Mouse (Mus musculus) granulocyte monocyte progenitor cell, adult 5-6 weeks (primary cell): ENCODE measurements around the gene Sbf2. TPM values are rescaled to one million over a fixed set of nuclear protein-coding genes. Genes with fewer than 3 reads are reported as not detected.
A peak's percentile ranks its signal among the peaks of the same experiment; 100 is the strongest.
"Not testable (repeated sequence)": the region's sequence is repeated elsewhere in the genome, so short reads cannot be mapped to it uniquely, and the experiment has no call there.

ENCODE experiments used
- ATAC-seq: replicated peaks from 2 replicates; pipeline ENCODE4 v1.8.0; 2016; ENCODE audit warnings: mild to moderate bottlenecking, moderate TSS enrichment, inconsistent platforms; ENCODE audit not compliant: poor library complexity, severe bottlenecking
- total RNA-seq, 2 experiments: library from RNA; stranded (forward) in 1 of 2; stranded (reverse) in 1 of 2; fragments of 200-712, 200-1000 nt in 1 of 2; fragments of >200 nt in 1 of 2; fragmentation: Nextera tagmentation in 1 of 2; gene quantifications; 2 replicates each; pipeline ENCODE4 v1.2.3; 2014 to 2017

Sbf2 gene
- total RNA-seq, 2 experiments from 2014 or later: 0.26 TPM; not detected in 1

DNA sequence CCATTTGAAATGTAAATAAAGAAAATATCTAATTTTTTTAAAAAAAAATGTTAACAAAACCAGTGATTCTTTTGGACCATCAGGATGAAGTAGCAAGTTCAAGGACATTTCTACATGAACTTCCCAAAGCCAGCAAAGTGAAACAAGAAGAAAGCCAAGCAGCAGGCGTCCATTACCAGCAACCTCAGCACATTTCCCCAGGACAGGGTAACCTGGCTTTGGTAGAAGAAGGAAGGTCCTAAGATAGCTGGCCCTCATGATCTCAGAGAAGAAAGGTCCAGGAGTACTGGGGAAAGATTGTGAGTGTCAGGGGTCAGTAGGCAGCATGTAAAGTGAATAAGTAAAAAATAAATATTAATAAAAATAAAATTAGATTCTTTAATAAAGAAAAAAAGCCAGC, 27.0 kb downstream of the Sbf2 start:
- no peak for ATAC-seq

DNA sequence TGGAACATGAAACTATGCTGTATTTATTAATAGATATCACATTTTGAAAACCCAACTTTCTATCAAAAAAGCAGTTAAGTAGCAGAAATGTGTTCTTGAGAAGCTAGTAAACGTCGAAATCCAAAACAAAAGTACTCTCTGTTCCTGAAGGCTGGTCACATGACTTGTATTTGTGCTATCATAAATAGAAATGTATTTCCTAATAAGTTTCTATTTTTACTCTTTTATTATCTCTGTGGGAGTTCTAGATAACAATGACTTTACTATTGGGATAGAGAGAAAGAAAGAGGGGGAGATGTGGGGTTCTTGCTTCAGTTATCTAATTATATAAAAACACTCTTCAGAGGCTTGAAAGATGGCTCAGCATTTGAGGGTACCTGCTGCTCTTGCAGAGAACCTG, 29.5 kb downstream of the Sbf2 start:
- ATAC-seq: no peak

DNA sequence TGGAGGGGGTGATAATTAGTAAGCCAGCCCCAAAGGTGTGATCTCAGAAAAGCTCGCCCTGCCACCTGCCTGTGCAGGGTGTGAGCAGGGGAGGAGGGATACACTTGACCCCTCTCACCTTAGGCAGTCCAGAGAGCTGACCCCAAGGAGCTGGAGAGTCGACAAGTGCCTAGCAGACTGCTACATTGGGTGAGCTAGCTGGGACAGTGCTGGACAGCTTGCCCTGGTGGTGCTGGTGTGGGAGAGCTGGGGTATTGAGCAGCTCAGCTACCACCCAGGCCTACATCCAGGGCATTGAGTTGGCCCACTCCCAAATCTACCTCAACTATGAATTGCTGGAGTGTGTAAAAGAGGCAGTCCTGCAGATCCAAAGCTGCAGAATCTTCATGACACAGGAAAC, 30.6 kb downstream of the Sbf2 start:
- ATAC-seq: no peak

DNA sequence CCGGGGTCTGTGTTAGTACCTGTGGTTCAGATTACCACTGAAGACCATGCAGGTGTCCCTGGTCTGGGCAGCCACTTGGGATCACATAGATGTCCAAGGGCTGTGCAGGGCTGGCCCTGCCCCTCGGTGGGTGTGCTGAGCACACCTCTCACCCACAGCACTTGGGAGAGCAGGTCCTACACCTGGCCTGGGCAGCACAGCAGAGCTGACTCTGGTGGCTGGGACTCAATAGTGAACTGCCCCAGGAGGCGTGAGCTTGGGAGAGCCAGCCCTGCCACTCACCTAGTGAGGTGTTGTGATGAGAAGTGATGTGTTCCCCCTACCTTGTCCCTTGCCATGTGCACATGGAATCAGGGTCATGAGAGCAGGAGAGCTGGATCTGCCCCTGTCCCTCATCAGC, 31.0 kb downstream of the Sbf2 start:
- no peak for ATAC-seq

DNA sequence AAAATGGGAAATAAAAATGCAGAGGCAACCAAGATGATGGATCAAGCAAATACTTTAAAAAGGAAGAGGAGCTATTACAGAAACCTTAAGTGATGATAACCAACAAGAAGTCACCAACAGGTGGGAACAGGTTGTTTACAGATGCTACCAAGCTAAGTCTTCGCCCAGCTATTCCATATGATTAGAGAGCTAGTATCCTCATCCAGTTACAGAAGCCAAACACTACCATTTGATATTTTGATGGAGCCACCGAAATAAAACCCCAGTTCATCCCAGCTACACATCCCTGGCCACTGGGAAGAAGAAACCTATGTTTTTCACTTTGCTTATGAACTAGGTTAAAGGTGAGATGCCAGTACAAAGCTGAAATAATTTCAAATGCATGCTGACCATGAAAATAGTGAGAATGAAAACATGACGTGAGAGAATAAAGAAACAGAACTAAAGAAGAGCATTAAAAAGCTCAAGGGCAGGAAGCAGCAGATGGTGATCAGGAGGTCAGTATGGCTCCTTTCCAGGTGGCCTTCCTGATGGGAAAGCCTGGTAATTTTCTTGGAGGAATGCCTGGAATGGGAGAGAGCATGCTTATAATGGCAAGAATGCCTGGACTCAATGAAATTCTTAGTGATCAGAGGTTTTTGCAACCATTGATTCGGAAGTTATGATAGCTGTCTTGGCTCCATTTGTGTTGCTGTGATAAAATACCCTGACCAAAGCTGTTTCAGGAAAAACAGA, 48.7 kb downstream of the Sbf2 start:
- no peak for ATAC-seq

DNA sequence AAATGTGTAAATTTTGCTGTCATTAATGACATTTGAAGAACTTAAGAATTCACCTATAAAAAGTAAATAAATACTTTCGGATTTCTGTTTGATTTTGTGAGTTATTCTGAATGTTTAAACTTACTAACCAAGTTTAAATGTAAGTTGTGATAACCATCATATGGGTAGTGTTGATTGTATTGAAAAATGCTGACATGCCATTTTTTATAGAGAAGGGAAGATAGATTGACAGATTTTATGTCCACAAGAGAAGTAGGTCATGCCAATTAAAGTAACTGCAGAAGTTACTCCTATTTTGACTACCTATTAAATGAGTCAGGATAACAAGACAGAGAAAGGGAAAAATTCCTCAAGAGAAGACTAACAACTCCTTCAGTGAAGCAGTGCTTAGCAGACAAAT, 53.1 kb downstream of the Sbf2 start:
- ATAC-seq: no peak

DNA sequence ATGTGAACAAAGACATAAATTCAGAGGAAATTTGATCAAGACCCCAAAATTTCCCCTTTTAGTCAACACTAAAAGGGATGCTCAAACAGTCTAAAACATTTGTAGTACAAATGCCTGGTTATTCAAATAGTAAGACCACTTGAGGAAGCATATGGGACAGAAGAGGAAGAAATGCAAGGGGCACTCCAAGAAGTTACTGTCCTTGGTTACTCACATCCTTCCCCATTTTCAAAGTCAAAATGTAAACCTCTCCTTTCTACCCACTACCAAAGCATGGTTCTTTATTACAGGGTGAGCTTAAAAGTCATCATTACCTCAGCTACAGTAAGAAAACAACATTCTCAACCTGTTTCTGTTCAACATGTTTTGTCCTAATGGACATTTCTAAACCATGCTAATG, 57.7 kb downstream of the Sbf2 start:
- peak; percentile 76 for ATAC-seq

DNA sequence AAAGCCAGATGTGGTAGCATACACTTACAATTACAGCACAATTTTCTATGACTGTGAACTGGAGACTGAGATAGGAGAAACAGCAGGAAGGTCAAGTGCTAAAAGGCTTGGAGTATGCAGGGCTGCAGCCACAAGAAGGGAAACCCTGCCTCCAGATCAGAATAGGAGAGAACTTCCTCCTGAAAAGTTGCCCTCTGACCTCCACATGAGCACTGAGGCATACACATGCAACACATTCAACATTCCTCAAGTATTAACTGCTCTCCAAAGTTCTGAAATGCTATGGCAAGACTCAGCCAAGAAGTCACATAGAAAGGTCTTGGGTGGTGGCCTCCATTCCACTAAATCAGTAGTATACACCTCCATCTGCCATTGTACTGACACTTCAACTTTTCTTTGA, 58.5 kb downstream of the Sbf2 start:
- ATAC-seq: no peak

DNA sequence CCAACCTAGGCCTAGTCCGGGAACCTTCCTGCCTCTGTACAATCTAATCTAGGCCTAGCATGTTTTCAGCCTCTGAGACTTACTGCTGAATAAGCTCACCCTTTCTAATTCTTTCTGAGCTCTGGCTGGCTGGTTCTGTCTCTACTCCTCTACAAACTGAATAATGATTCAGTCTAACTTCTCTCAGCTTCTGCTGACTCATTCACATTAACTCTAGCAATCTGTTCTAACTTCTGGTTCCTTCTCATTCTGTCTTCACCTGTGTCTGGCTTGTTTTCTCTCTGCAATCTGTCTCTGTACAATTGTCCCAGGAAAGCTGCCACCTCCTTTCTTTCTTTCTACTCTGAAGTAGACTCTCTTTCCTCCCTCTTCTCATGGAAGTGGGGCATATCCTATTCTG, 59.5 kb downstream of the Sbf2 start:
- no peak for ATAC-seq

DNA sequence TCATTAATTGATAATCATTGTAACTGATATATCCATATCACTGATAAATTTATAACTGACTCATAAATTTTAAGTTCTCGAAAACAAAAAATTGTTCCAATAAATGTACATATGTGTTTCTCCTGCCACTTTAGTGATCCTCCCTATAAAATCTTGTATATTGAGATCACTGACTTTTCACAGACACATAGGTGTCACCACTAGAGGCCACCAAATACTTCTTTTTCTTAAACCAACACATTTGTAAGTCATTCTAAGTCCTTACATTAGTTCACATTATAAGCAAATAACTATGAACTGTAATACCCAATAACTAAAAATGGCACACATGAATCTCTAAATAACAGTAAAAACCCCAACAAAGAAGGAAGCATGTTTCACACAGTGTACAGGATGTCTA, 66.5 kb downstream of the Sbf2 start:
- ATAC-seq: no peak

DNA sequence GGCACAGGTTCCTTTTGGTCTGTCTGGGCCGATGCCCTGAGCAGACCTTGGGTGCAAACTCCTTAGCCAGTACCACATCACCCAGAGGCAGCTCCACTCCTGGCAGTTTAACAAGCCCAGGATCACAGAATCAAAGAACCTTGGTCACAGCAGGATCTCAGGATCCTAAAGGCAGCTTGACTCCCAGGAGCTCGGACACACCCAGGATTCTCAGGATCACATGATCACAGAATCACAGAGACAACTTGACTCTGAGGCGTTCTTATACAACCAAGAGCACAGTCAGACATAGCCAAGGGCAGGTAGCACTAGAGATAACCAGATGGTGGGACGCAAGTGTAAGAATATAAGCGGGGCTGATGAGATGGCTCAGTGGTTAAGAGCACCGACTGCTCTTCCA, 71.4 kb downstream of the Sbf2 start:
- ATAC-seq: no peak

DNA sequence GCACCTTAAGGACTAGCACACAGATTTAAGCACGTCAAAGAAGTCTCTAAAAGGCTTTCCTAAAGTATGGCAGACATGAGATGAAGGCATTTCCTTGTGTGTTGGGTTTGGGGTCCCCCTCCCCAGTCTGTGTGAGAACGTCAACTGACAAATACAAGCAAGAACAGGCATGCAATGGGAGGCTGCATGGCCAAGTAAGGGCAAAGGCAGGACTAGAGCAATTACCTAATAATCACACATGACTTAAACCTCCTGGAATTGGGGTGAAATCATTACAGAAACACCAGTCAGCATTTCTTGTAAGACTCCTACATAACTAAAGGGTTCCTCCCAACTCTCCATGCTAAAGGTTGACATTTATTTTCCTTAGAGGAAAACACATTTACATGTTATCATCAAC, 75.5 kb downstream of the Sbf2 start:
- ATAC-seq: no peak

DNA sequence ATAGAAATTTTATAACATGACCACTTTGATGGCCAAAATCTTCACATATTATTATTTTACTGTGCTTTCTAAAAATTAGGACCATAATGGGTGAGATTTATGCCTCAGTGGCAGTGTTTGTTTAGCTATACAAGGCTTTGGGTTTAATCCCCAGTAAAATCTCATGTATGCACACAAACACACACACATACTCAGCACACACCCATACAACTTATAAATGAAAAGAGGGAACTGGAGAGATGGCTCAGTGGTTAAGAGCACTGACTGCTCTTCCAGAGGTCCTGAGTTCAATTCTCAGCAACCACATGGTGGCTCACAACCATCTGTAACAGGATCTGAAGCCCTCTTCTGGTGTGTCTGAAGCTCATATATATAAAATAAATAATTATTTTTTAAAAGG, 84.4 kb downstream of the Sbf2 start:
- ATAC-seq: not testable (repeated sequence)

DNA sequence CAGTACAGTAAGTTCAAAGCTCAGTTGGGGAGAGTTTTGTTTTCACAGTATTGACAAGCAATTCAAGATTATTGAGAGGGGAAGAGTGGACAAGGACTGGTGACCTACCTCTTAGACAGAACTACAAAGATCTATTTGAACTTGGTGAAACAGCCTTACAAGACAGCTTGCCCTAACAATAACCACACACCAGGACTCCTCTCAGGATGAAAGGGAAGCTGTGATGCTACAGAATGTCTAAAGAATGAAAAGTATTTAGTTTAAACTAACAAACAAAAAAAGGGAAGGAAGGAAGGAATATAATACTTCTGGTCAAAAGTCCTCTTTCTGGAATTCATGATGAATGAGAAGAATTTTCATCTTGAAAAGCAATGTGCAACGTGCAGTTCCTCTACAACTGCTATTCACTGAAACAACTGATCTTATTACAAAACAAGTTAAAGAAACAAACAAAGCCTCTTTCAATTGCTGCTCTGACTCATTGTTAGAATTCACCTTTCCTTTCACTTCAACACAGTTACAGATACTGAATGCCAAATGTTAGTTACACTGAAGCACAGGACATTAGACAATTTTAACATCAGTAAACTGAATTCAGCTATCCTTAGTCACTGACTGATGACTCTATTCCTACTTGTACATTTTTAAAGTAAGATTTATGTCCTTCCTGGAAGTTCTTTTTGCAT, 89.5 kb downstream of the Sbf2 start:
- no peak for ATAC-seq

DNA sequence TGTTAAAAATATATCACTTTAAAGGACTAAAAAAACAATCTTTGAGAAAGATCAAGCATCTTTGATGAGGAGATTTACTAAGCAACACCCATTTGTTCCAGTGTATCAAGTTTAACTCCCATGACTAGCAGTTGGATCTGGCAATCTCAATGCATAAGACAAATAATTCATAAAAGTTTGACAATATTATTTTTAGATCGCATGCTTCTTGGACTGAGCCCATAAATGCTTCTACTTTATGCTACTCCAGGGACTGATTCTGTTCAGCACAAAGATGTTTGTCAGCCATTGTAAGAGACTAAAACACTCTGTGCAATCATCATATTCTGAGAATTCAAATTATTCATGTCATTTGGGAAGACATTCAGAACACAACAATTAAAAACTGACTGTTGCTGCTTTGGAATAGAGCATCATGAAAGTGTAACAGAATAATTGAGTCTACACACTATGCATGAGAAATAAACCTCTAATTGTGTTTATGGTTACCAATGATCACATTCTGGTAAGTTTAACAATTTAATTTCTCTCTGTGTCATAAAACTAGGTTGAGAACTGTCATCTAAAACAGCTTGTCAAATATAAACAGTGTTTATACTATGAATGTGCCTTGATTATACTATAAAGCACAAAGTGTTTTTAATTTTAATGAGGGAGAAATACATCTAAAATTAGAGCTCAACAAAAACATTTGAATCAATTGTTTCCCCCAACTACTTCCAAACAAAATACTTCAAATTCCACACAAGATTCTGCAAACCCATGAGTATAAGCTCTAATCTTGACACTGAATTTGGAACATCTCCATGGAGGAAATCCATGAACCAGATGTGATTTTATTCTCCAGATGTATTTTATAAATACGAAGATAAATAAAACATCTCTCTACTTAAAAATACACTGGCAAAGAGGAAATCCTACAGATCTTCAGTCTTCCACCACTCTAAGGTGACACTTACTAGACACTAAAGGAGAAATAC, 98.2 kb downstream of the Sbf2 start:
- ATAC-seq: no peak

DNA sequence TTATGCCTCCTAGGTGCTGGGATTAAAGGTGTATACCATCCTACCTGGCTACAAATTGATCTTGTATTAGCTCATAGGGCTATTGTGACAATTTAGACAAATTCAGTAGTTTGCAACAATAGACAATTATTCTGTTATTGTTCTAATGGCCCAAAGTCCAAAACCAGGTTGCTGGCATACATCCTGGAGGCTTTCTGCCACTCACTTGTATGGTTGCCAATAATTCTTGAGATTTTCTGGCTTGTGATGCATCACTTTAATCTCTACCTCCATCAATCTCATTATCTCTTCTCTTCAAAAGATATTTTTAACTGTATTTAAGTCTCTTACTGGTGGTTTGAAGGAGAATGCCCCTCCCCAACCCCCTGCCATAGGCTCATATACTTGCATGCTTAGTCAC, 100.6 kb downstream of the Sbf2 start:
- no peak for ATAC-seq

DNA sequence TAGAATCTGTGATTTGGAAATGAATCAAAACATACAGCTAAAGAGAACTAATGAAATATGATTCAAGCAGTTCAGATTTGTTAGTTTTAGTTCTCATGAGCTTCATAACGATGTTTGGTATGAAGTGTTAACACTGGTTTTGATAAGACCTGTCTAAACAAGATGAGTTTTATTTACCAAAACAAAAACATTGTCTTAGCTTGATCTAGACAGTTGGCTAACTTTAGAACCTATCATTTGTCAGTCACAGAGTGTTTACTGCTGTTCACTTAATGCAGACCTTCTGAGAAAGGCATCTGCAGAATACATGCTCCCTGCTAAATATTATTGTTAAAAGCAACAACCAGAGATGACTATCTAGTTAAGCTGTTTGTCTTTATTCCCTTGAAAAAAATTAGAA, 116.1 kb downstream of the Sbf2 start:
- no peak for ATAC-seq

DNA sequence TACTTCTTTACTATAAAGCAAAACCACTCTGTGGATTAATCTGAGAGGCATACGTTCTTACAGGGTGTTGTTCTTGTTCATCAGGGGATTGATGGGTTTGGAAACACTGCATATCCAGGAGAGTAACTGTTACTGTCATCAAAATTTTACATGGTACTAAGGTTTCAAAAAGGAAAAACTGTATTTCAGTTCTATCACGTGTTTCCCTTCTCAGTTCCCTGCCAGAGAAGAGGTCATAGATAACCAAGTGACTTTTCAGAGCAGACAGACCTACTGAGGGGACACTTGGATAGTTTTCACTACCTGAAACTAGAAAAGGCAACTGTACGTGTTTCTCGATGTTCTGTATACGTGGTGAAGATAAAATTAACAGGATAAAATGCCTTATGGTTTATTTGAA, 123.7 kb downstream of the Sbf2 start:
- no peak for ATAC-seq

DNA sequence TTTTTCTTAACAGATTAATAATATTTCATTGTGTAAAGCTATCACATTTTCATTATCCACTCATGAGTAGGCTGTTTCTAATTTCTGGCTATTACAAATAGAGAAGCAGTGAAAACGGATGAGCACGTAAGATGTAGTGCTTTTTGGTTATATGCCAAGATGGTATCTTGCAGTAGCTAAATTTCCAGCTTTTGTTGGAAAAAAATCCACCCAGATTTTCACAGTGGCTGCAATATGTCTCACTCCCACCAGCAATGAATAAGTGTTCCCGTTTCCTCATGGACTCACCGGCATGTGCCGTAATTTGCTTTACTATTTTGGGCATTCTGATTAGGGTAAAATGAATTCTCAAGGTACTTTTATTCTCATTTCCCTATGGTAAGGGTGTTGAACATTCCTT, 129.7 kb downstream of the Sbf2 start:
- ATAC-seq: no peak

DNA sequence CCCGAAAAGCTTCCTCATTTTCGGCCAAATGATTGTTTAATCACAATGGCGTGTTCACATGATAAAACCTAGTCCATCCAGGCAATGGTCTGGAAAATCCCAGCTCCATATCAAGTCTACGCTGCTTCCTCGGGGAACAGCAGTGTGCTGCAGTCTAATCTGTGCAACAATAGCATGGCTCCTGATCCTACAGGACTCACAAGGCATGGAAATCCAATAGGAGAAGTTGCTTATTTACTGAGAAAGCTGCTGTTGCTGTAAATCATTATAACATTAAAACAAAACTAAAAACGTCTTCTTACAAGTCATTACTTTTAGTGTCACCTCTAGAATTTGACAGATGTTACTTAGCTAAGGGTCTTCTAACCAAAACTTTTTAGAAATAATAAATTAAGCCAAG, 143.7 kb downstream of the Sbf2 start:
- no peak for ATAC-seq

DNA sequence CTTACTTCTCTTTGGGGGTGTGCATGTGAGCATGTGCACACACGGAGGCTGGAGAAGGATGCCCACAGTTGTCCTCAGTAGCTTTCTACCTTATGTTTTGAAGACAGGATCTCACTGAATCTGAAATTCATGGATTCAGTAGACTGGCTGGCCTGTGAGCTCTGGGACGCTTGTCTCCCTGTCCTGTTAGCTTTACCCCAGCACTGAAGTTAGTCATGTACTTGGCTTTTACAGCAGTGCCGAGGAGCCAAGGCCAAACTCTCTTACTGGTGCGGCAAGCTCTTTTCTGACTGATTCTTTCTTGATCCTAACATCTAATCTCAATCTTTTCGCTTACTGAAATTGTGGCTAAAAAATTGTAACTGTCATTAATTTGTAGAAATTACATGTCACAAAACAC, 151.3 kb downstream of the Sbf2 start:
- no peak for ATAC-seq
